Mouse (Mus musculus): ENCODE data around the gene B3gat1.

The B3gat1 gene

DNA sequence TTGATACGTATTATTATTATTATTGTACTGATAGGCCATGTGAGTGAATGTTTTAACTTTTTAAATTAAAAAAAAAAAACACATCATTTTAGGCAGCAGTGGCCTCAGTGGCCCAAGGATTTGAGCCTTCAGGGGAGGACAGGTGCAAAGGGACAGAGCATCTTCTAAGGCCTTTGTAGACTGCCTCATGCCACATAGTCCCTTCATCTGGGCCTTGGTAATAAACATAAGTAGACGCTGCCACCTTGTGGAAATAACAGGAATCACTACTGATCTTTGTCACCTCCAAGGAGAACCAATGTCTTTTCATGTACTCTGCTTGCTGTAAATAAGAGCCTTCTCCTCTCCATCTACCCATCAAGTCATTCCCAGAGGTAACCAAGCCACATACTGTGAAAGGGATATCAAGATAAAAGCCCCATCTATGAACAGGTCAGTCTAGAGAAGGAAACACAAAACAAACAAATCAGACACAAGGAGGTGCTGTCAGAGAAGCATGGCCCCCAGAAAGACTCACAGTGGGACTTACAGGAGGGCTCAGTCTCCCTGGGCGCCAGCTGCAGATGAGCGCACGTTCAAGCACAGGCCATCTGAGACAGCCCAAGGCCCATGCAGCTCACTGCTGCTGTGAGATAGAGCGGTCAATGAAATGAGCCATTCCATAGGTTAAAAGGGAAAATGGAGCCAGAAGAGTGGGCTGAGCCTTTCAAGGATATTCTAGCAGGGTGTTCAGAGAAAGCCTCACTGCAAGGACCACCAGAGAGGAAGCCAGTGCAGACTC is 42.8 kb downstream of the B3gat1 start:
- peak; percentile 1 for DNase-seq (ENCODE audit: low read depth)

DNA sequence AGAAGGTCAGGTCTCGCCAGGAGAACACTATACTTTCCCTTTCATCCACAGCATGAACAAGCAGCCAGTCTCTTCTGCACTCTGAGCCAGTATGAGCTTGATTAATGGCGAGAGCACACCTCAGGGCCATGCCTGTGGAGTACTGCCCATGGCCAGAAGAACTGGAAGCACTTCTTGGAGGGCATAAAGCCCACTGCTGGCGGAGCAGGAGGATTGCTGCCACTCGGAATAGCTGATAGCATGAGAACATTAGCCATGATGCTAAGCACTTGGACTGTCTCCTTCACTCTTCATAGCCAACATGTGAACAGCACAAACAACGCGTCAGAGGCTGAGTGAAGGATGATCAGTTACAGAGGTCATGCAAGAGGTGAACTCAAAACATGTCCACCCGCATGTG is 44.9 kb downstream of the B3gat1 start:
- no peak for DNase-seq (ENCODE audit: low read depth)

DNA sequence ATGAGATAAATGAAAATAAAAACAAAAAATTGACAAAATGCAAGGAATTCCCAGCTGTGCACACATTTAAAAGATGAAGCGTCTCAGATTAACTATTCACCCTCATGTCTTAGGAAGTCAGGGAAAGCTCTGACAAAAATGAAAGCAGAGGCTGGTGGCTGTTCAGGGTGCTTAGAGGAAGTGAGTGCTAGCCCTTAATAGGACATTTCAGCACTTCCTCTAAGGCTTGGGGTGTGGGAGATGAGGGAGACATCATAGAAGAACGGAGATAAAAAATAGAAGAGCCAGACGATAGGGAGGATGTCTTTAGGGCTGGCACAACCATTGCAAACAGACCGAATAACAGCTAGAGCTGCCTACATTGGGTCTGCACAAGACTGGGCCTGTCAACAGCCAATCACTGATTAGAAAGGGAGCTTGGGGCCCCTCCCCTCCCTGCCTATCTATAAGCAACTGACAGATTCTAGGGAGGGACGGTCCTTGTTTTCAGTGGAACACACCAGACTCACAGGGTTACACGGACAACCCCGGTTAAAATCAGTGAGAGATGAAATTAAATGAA is 50.0 kb downstream of the B3gat1 start:
- DNase-seq (ENCODE audit: low read depth), result no peak

DNA sequence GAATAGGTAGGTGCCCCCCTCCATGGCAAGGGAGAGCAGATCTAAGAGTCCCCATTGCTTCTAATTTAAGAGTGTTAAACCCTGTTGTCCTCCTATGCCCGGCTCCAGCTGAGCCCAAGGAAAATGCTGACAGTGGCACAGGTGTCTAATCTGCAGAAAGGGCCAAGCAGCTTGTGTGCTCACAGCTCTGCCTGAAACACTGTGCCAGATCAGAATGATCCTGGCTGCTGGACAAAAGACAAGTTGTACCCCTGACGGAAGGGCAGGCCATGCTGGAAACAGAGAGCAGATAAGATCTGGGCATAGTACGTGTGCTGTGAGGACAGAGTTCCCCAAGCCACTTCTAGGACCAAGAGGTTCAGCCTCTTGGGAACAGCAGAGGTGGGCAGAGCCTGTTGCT is 59.3 kb downstream of the B3gat1 start:
- DNase-seq (ENCODE audit: low read depth), result no peak

DNA sequence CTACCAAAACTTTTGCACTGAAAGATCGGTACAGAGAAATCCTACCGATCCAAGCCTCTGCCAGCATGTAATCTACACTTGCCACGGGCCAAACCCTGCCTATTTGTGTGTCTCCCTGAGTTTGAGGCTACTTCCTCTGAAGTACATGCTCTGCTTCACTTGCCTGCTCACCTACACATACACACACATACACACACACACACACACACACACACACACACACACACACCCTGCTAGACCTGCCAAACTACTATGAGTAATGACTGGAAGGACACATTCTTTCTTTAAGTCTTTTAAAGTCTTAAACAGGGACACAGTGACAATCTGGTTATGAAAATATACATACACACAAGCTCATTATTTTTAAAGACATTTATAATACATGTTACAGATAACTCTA is 64.7 kb downstream of the B3gat1 start:
- DNase-seq (ENCODE audit: low read depth), result no peak

DNA sequence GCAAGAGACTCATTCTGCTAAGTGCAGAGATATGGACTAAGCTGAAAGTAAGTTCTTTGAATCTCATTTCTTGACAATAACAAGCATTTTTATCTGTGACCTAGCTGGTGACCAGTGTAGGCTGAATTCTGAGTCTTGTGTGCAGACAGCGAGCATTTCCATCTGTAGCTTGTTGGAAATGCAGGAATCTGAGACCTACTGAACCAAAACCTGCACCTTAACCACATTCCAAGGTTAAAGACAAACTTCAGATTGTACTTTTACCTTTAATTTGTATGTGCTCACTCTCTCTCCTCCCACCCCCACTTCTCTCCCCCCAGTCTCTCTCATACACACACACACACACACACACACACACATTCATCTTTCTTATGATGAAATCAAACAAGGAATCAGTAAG is 65.2 kb downstream of the B3gat1 start:
- no peak for DNase-seq (ENCODE audit: low read depth)

DNA sequence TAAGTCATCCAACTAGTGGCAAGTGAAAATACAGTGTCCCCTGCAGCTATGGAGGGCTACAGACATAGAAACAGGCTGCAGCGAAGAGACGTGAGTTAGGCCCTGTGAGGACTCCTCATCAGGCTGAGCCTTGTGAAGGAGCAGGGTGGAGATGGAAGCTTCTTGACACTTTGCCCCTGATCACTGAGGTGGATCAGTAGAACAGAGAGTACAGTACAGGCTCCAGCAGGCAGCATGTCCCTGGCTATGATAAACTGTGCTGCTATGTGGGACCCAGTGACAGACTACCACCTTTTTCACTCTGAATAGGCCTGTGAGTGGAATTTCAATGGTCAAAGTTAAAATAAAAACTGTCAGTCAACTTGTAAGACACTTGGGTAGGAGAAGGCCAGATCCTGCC is 66.8 kb downstream of the B3gat1 start:
- DNase-seq (ENCODE audit: low read depth), result no peak

DNA sequence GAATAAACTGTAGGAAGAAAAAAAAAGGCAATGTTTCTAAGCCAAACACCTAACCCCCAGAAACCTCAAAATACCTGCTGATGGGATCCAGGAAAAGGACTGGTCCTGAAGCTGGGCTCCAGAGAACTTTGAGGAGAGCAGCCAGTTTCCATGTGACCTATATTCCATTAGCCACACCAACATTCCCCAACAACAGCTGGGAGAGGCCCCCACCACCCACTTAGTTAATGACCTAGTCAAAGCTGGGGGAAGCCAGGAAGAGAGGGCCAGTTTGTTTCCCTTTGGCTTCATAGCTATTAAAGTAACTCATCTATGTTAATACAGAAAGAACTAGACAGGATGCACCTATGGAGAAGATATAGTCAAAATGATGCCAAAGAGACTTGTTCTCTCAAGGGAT is 70.8 kb downstream of the B3gat1 start:
- DNase-seq (ENCODE audit: low read depth), result no peak

DNA sequence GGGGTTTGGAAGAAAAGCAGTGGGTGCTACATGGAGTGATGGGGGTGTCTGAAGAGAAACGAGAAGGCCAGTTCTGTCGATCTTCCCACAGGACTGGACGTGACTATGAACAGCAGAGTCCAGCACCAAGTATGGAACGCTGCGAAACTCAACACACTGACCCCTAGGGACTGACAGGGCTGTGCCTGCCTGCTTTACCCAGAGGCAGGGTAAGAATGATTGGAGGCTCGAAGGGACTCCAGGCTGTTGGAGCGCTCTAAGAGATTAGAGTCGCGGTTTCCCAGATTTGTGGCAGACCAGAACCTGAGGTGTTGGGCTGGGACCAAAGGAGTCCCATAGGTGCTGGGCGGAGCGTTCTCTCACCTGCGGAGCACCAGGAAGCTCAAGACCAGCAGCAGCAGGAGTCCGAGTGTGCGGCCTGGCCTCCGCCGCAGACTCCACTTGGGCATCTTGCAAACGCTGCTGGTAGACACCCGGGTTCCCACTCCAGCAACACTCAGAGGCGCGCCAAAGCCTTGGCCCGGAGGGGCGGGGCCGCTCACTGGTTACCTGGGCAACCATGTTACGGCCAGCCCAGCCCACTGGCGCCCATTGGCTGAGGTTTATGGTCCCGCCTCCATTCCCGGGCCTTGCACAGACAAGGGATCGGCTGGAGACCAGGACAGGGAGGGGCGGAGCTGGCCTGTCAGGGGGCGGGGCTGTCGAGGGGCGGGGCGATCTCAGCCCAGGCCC is 72.6 kb downstream of the B3gat1 start, which contains the start of gene Glb1l2:
Glb1l2 (minus strand) TSS at position 534 of the 732 bp plus-strand sequence.
- DNase-seq (ENCODE audit: low read depth), result no peak

DNA sequence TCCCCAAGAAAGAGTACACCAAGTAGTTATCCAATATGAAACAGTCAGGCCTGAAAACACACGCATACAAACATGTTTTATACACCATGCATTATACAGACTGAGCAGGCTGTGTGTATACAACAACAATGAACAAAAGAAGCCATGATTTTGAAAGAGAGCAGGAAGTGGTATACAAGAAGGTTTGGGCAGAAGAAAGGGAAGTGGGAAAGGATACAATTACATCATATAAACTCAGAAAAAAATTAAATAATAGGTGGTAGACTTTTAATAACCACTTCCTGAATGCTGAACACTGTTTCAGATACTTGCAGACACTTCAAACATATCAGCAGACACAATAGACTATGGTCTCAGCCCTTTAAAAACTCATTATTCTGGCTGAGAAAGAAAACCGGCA is 75.2 kb downstream of the B3gat1 start:
- no peak for DNase-seq (ENCODE audit: low read depth)
